Mouse (Mus musculus) thymus, postnatal 36 days (tissue): ENCODE measurements around the gene Ccdc8.
A peak's percentile ranks its signal among the peaks of the same experiment; 100 is the strongest.
"Not testable (repeated sequence)": the region's sequence is repeated elsewhere in the genome, so short reads cannot be mapped to it uniquely, and the experiment has no call there.

Experiments
- DNase-seq, 2 experiments: peaks; one replicate each; pipeline ENCODE4 v3.0.0; 2022; ENCODE audit warnings: mixed read lengths in 2 of 2

Gene Ccdc8

DNA sequence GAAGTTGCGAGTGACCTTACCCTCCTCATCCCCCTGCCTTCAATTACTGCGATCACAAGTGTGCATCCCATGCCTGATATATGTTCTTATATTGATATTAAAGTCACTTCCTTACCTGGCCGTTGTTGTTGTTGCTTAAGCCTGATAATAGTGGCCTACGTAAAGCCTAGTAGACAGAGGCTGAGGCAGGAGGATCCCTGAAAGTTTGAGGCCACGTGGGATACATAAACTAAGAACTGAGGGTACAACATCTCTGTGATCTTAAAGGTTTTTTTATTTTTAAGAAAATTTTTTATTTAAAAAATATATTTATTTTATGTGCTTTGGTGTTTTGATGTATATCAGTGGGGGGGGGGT is at the start of gene Ccdc8:
Gene Ccdc8, plus strand, starts transcription at position 258 of the 357 bp plus-strand sequence.
- DNase-seq = no peak

DNA sequence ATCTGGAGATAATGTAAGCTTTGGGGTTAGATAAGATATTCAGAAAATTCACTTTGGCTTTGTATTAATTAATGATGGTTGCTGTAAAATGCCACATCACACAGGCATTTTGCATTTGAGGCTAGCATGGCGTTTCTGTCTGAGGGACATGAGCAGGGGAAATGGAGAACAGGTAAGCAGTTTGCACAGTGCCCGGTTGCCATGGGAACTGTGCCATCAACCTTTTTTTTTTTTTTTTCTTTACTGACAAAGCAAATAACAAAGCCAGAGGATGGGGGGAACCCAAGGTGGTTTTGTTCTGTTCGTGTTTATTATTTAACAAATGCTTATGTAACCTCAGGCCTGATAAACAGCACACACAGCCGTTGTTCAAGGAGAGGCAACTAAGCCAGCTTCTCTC is 49.6 kb upstream of the Ccdc8 start:
- DNase-seq = peak in 1 of 2 experiments; percentile 21

DNA sequence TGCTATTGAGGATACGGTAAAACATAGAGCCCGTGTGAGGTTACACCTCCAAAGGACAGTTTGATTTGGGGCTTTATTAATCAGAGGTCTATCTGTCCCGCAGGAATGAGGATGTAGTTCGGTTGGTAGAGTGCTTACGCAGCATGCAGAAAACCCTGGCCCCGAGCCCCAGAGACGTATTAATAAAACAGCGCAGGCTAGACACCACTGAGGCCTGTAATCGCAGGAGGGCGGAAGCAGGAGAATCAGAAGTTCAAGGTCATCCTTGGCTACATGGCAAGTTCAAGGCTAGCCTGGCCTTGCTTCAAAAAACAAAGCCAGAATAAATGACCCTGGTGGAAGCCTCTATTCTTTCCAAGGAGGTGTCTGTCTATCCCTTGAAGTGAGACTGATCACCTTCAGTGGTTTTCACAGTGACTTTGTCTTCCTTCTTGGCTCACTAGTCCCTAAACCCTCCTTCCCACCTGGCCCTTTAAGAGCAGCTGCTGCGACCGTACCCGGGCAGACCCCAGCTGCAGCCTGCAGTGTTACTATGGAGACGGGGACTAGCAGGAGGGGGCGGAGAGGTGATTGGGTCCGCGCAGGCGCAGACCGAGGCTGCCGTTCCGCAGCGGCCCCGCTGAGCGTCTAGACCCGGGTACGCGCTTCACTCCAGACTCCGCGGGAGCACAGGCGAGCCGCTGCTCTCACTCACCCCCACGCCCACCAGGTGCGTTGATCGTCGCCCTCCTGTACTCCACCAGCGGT is 48.3 kb upstream of the Ccdc8 start, which contains the start of gene Pnmal2:
Gene Pnmal2, plus strand, starts transcription at position 622 of the 747 bp plus-strand sequence.
- DNase-seq = peak; percentile 89 to 96

DNA sequence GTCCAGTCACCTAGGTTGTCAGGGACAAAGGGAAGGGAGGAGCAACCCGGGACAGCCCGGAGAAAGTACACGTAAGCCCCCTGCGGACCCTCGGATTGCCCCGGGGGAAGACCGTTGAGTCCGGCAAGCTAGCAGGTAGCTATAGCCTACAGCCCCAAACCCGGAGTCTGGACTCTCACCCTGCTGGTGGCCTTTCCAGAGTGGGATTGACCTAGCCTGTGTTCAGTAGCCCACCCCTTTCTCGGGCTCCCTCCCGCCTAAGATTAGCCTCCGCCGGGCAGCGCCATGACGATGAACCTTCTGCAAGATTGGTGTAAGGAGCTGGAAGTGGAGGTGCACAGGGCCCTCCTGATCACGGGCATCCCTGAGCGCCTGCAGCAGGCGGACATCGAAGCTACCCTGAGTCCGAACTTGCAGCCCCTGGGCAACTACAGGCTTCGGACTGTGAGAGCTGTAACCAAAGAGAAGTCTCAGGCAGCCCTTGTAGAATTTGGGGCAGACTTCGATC is 47.6 kb upstream of the Ccdc8 start:
- DNase-seq = no peak

DNA sequence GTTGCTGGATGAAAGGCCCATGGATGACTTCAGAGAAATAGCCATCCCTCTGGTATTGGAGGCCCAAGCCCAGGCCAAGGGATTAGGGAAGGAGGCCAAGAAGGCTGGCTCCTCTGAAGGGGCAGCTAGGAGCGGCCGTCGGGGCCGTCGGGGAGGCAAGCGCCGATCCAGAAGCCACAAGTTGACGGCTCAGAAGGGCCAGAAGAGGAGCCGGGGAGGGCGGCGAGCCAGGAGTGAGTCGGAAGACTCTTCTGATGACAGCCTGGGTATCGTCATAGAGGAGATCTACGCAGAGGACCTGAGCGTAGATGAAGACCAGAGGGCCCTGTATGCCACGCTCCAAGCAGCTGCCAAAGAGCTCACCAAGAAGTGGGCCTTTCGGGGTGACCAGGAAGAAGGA is 47.1 kb upstream of the Ccdc8 start:
- peak in 1 of 2 experiments; percentile 15 for DNase-seq

DNA sequence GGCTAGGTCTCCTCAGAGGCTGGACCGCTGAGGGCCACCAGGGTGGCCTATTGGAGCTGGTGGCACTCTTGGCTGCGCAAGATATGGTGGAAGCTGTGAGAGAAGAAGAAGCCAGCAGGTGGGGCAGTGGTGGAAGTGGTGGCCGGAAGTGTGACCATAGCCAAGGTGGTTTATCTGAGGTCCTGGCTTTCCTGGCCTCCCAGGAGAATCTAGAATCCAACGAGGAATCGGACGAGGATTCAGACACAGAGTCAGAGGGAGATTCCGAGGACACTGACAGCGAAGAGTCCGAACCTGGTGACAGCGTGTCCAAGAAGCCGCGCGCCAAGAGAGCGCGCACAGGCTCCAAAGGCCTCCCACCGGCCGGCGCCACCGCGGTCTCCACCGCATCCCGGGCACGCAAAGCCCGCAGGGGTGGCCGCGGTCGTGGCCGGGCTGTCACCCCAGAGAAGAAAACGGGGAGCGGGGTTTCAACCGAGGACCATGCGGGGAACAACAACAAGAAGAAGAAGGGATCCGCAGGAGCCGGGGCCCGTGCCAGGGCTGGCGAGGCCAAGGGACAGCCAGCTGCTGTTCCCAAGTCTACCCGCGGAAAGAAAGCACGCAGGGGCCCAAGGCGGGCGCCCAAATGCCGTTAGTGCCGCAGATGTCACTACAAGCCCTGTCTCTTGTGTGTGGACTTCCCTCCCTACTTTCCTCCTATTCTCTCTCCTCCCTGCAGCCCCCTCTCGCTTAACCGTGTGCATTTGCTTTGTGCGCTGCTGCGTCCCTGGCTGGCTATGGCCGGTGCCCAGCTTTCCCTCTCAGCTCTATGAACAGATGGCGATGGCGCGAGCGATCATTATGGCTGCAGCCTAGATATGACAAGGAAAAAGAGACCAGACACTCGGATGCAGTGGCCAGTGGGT is 45.8 kb upstream of the Ccdc8 start:
- no peak for DNase-seq

DNA sequence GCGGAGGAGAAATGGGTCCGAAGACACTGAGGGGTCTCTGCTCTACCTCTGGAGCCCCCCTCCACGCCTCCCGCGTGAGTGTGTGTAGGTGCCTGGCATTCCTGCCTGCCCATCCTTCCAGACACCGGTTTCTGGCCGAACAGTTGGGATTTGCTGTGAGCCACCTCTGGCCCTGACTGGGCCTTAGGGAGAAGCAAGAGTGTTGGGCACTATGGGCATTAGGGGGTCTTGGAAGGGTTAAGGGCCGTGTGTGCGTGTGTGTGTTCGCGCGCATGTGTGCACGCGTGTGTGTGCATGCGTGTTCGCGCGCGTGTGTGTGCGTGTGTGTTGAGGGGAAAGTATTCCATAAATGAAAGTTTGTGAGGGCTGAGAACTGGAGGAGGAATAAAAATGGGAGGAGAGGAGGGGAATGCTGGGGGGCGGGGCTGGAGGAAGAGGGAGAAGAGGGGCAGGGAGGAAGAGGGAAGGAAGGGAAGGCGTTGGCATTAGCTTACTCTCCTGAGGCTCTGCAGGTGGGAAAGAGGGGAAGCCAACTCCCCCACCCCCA is 45.1 kb upstream of the Ccdc8 start:
- DNase-seq = no peak

DNA sequence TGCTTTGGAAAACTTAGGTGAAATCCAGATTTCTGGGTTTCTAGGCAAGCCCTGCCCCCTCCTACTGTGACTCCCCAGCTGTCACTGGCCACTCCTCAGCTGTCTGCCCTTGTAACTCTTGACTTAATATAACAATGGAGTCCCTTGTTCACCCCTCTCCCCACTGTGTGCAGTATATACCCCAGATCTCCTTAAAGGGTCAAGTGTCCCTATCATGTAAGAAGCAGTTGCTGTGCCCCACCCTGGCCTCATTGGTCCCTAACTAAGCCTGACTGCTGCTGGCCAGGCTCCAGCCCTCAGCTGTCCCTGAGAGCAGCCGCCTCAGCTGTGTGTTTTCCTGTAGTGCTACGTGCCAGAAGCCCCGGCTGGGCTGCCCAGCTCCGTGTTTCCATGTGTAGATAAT is 44.5 kb upstream of the Ccdc8 start:
- DNase-seq = no peak

DNA sequence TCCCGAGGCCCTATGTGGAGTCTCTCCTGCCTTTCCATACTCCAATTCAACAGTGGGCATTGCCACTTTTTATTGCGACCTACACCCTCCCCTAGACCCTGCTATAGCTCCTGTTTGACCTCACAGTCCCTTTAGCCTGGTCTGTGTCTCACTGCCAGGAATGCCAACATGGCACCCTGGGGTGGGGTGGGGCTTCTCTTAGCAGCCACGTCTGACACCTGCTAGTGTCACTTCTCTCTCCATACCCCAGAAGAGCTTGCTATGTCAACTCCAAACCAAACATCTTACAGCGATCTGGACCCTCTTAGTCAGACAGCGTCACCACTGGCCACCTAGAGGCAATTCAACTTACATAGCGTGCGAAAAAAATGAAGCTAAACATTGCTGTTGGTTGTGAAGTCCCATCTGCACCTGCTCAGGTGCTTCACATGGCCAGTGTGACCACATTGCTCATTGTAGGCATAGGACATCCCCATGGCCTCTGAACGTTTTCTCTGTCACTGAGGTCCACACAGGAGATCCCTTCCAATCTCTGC is 43.5 kb upstream of the Ccdc8 start:
- no peak for DNase-seq

DNA sequence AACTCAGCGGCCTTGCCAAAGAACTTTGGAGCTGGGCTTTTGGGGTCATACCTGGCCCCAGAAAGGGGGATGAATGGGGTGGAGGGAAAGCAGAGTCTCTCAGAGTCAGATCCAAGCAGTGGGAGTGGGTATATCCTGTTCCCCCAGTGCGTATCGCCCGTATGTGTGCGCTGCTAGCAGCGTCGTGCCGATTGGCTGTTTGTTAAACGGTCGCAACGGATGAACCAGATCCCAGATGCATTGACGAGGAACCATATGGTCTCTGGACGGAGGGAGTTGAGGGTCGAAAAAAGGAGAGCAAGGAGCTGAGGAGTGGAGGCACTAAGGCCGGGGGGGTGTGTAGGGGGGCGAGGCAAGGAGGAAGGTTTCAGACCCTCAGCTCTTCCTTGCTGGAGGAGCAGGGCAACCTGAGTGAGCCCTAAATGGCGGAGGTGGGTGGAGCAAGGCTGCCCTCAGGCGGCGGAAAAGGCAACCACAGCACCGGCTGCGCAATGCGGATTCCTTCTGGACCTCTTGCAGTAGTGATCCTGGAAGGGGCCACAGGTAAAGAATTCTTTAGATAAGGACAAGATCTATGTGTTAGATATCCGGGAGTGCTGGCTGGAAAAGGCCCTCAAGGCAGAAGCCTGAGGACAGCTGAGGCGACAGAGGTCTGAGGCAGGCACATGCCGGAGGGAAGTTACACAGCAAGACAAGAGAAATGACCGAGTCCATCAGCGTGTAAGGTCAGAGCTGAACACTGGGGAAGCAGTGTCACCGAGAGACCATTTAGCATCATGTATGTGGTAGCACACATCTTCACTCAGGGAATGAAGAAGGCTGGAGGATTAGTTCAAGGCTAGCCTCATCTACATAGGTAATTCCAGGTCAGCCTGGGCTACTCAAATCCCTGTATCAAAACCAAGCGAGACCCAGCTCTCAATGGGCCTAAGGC is 42.3 kb upstream of the Ccdc8 start:
- DNase-seq = peak; percentile 80 to 82

DNA sequence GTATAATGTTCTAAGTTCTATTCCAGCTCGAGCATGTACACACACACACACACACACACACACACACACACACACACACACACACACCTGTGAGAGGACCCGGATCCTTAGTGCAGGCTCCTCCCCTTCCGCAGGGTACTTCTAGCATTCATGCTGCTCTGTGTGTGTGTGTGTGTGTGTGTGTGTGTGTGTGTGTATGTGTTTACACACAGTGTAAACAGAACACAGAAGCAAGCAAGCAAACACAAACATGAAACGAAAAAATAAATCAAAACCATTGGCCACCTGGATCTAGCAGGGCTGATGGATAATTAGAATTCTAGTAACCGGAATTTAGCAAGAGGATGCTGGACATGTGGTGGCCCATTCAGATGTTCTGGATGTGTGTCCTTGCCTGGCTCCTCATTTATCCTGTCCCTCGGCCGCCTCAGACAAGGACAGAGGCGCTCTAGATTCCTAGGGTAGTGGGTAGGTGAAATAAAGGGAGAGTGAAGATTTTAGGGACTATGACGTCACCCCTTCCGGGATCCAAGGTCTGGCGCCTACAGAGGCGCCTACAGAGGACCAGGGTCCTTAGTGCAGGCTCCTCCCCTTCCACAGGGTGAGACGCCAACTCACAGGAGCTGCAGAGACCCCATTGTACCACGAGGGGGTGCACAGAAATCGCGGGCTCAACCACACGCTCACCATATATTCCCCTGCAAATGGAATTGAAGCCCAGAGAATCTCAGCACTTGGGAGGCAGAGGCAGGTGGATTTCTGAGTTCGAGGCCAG is 41.5 kb upstream of the Ccdc8 start:
- peak; percentile 84 to 85 for DNase-seq

DNA sequence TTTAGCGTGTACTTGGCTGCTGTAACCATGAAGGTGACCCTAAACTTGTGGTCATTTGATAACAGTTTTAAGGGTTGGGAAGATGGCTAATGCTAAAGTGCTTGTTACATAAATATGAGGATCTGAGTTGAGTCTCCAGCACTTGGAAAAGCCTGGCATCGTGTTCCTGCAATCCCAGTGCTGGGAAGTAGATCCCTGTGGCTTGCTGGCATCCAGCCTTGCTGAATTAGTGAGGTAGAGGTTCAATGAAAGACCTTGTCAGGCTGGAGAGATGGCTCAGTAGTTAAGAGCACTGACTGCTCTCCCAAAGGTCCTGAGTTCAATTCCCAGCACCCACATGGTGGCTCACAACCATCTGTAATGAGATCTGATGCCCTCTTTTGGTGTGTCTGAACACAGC is 38.7 kb upstream of the Ccdc8 start:
- DNase-seq = not testable (repeated sequence)

DNA sequence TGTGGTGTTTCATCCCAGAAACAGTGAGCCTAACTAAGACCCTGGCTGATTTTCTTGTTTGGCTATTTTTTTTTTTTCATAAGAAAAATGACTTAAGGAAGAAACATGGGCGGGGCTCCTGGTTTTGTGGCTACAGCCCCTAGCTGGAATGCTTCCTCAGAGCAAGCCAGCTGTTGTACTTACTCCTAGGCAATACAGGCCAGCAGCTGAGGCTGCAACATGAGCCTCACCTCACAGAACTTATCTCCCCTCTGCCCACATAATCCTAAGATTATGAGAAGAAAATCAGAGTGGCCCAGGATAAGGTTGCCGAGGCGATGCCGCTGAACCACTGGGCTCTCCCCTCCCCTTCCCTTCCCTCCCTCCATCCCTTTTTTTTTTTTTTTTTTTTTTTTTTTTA is 36.8 kb upstream of the Ccdc8 start:
- DNase-seq = no peak

DNA sequence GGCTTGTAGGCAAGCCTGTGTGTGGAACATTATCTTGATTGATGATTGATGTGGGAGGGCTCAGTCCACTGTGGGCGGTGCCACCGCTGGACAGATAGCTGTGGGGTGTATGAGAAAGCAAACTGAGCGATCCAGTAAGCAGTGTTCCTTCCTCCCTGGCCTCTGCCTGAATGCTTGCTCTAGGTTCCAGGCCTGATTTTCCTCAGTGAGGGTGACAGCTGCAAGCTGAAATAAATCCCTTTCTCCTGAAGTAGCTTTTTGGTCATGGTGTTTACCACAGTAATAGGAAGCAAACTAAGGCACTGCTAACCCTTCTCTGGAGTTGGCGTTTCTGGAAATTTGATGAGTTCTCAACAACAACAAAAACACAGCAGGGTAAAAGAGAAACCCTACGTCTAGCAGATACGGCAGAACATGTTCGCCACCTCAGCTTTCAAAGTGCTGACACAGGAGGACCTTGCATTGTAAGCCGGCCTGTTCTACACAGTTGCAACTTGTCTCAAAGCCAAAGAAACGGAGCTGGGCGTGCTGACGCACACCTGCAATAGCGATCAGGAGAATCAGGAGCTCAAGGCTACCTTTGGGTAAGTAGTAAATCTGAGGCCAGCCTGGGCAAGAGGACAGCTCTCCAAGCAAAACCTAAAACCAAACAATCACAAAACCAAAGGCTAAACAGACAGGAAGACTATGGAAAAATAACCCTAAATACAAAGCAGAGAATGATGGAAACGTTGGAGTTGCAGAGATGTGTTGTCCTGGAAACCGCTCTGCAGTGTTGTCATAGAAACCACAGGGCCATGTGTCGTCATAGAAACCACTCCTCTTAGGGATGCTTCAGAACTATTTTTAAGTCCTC is 35.9 kb upstream of the Ccdc8 start:
- no peak for DNase-seq

DNA sequence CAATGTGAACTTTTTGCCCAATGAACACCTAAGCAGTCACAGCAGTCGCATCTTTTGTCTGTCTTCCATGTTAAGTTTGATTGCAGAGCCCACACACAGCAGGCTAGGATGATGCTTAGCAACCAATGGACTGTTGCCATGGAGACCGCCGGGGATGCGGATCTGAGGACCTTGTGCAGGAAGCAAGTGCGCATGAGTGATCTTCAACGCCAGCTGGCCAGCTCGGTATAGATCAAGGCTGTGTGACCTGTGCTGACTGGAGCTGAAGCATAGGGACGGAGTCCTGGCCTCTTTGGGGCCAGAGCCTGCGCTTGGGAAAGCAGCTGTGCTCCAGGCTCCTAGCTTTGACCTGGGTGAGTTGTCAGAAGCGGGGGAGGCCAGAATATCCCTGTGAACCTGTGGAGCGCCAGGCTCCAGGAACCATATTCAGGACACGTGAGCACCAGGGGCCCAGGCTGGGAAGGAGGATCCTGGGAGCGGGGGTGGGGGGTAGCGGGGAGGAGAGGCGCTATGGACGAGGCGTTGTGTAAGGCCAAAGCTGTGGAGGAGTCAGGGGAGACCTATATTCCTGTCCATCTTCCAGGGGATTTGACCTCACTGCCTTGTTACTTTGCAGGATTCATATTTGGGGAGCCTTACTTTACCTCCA is 32.8 kb upstream of the Ccdc8 start, which contains the start of gene Pnmal1:
Gene Pnmal1, plus strand, starts transcription at position 141 of the 649 bp plus-strand sequence.
- DNase-seq = no peak

DNA sequence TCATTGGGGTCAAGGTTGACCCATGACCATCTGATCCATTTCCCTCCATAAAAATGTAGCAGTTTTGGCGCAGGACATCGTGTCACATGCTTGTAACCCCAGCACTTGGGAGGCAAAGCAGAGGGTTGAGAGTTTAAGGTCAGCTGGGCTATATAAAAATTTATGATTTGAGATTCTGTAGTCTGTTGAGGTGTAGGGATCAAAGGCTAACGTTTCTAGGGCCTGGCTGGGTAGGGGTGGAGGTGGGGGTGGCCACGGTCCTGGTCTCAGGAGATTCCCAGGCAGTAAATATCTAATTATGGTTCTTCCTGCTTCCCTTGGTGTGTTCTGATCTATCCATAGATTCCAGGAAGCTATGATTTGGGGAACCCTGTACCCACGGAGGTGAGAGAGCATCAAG is 30.8 kb upstream of the Ccdc8 start:
- no peak for DNase-seq

DNA sequence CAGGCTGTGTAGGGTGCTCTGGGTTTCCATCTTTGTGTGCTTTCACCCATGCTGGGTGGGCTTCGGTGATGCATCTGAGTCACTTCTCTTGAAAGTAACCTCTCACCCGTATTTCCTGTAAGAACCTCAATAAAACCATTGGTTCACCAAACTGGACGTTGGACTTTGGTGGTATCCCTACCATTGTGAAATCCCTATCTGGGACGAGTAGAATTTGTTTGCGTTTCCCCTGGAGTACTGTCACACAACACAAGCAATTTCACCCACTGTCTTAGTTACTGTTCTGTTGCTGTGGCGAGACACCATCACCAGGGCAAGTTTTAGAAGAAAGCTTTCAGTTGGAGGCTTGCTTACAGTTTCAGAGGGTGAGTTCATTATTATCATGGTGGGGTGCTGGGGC is 24.1 kb upstream of the Ccdc8 start:
- no peak for DNase-seq

DNA sequence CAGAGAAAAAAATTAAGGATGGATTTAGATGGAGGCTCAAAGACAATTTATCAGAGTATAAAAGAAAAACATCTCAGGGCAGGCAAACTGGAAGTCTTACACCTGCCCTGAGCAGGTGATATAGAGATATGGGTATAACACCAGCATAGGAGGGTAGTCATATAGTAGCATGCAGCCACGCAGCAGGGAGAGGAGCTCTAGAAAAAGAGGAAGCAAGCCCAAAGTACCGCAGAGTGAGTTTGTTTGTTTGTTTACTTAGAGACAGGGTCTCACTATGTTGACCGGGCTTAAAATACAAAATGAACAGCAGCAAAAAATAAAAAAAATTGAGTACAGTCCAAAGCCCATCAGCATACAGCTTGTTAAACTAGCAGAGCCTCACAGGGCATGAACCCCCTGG is 21.3 kb upstream of the Ccdc8 start:
- no peak for DNase-seq

DNA sequence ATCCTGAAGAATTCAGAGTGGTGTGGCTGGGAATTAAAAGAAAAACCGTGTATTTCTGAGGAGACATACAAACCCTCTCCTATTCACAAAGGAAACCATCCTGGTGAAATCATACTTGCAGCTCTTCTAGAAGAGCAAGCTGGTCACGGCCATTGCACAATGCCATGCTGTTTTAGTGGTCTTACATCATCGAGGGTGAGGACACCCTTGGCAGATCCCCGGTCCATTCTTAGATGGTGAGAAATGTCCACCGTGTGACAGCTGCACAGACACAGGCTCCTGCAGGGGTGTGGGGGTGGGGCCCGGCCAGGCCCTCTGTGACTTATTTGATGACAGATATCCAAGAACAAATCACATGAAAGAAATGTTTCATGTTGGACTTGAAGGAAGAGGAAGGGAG is 18.5 kb upstream of the Ccdc8 start:
- DNase-seq = no peak

DNA sequence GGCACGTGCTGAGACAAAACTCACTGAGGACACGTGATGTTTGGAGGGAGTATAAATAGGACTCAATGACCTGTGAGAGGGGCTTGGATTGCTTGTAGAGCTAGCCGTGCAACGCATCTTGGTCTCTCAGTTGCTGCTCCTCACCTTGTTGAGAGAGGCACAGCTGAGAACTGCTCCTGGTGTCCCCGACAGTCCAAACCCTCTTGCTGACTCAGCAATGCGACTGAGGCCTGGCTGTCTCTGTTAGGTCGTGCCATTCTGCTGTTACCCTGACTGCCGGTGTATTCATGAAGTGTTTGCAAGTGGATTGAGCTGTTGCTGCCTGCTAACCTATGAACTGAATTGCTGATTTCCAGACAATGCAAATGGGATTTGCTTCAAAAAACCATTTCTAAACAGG is 16.2 kb upstream of the Ccdc8 start:
- DNase-seq = no peak
